Mouse (Mus musculus) kidney, embryonic 16.5 days (tissue): Measurements from ENCODE around the gene Arsb. TPM values are rescaled to one million over a fixed set of nuclear protein-coding genes. Genes with fewer than 3 reads are reported as not detected.
A peak's percentile ranks its signal among the peaks of the same experiment; 100 is the strongest.

Source experiments
- ATAC-seq: fragments of 200-750 bp; cut with Nextera tagmentation; 2 replicates; pipeline ENCODE4 v1.8.0; 2017; ENCODE audit warnings: moderate TSS enrichment; ENCODE audit not compliant: low FRiP score, low TSS enrichment
- H3K27ac ChIP-seq: fragments of 300-500 bp; sonication (generic); 2 replicates; pipeline ENCODE4 v1.5.1; 2014; ENCODE audit warnings: low read length
- H3K27me3 ChIP-seq: fragments of 300-500 bp; sonication (generic); 2 replicates; pipeline ENCODE4 v1.6.1; 2014; ENCODE audit warnings: low read length, control low read depth, mixed read lengths; ENCODE audit not compliant: insufficient read depth
- H3K36me3 ChIP-seq: fragments of 300-500 bp; sonication (generic); 2 replicates; pipeline ENCODE4 v1.6.1; 2014; ENCODE audit warnings: low read length, control low read depth, mixed read lengths; ENCODE audit not compliant: insufficient read depth
- H3K4me1 ChIP-seq: fragments of 300-500 bp; sonication (generic); 2 replicates; pipeline ENCODE4 v1.6.1; 2014; ENCODE audit warnings: low read length, control low read depth, mixed read lengths; ENCODE audit not compliant: insufficient read depth
- H3K4me2 ChIP-seq: fragments of 300-500 bp; sonication (generic); replicated peaks from 2 replicates; pipeline ENCODE4 v1.6.1; 2014; ENCODE audit warnings: low read depth, low read length
- H3K4me3 ChIP-seq: fragments of 300-500 bp; sonication (generic); 2 replicates; pipeline ENCODE4 v1.5.1; 2014; ENCODE audit warnings: mild to moderate bottlenecking, low read length
- H3K9ac ChIP-seq: fragments of 300-500 bp; sonication (generic); replicated peaks from 2 replicates; pipeline ENCODE4 v1.6.1; 2014; ENCODE audit warnings: low read length
- H3K9me3 ChIP-seq: fragments of 300-500 bp; sonication (generic); 2 replicates; pipeline ENCODE4 v1.6.1; 2016; ENCODE audit warnings: low read length, control low read depth
- WGBS: fragments of 180-500 bp; shearing (Covaris S2); extraction: QIAGEN DNeasy Blood & Tissue Kit; methylation state at CpG from one replicate; pipeline ENCODE4 v1.1.7; 2014; 5-methylcytosine and 5-hydroxymethylcytosine counted together
- polyA plus RNA-seq: library from polyadenylated mRNA; unstranded; fragments of >200 nt; fragmentation: Nextera tagmentation; extraction: Ambion mirVana; gene quantifications from 2 replicates; pipeline ENCODE4 v1.2.1, GENCODE M21; 2015

The Arsb gene
- polyA plus RNA-seq, 1 experiment from 2014 or later = 13.4 TPM

DNA sequence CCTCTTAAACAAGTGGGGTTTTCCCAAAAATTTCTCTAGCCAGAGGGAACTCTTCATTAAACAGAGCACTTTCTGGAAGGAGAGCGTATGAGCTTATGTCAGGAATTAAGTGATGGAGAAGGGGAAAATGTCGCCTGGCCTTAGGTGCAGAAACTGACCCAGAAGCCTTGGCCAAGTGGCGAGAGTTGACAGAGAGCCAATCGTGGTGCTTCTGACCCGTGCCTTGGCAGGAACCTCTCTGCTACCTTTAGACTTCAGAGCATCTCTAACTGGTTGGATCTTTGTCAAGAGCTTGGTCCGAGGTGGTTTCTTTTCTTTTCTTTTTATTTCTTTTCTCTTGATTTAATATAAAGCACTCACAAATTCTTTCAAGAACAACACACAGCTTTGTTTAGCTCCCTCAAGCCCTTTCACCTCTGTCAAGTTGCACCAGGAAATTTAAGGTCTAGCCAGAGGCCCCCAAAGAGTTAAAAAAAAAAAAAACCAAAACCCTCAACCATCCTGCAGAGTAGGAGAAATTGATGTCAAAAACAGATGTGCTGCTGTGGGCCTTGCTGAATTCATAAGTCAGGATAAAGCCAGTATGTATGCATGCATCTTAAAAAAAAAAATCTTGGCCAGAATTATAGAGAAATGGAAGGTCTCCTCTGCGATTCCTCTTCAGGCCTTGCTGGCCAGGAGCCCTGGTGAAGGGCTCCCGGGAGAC is 67.2 kb downstream of the Arsb start:
- no peak overlapping the region for H3K4me2 ChIP-seq
- WGBS = 47% methylated on average over 8 of the region's 8 CpGs
- H3K4me3 ChIP-seq = no peak overlapping the region
- no peak; the same call in 1 of the 2 replicates for ATAC-seq
- peak overlapping the region; percentile 85 for H3K27ac ChIP-seq
- H3K36me3 ChIP-seq = 0 out of 2 replicates have a peak, but pooled peaks cover 2% of the 10 kb centered on the region
- peaks cover 4% of the 10 kb centered on the region for H3K9me3 ChIP-seq
- H3K4me1 ChIP-seq = peaks cover 31% of the 10 kb centered on the region
- H3K9ac ChIP-seq = no peak overlapping the region
- no peaks in the 10 kb centered on the region for H3K27me3 ChIP-seq

DNA sequence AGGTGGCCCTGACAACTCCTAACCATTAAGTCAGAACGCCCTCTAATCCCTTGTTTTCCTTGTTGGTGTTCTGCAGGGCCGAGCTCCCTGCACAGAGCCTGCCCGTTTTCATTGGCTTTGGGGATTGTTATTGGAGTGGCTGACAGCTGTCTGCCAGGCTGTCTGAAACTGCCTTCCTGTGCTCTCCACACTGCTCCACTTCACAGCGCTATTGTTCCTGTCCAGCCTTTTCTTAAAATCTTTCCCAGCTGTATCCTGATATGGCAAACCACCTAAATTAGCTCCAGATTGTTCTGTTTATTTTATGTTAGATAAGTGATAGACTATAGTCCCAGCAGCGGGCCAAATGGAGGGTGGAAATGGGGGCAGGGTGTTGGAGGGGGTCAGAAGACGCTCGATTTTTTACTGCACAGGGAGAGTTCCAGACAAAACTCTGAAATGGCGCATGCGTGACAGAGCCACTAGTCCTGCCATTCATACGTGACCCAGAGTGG is 67.8 kb downstream of the Arsb start:
- WGBS = 15% methylated on average over 10 of the region's 10 CpGs
- Histone ChIP-seq H3K4me2 (no peak overlapping the region), H3K4me1 (peaks cover 31% of the 10 kb centered on the region), H3K27me3 (no peaks in the 10 kb centered on the region), H3K9me3 (no peaks in the 10 kb centered on the region; the same call in 1 of the 2 replicates), H3K27ac (peak overlapping the region; percentile 85), H3K9ac (no peak overlapping the region), H3K36me3 (0 out of 2 replicates have a peak, but pooled peaks cover 2% of the 10 kb centered on the region), H3K4me3 (no peak overlapping the region)
- peak; percentile 92 for ATAC-seq

DNA sequence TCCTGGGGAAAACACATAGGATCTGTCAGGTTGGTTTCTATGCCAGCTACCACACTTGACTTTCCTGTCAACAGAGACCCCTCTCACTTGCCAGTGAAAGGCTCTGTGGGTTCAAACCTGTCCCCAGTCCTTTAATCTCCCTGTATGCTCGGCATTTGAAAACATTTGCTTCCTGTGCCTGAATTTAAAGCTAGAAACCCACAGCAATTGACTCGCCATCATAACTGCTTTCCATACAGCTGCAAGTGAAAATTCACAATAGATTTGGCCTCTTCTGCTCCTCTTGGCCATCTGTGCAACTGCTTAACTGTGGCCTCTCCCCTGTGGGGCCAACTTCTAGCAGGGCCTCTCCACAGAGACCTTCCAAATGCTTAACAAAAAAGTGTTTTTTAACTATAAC is 68.3 kb downstream of the Arsb start:
- H3K9me3 ChIP-seq = no peaks in the 10 kb centered on the region; the same call in 1 of the 2 replicates
- WGBS = 61% methylated on average over 2 of the region's 2 CpGs
- no peak overlapping the region for H3K9ac ChIP-seq
- H3K4me3 ChIP-seq = no peak overlapping the region
- H3K36me3 ChIP-seq = 0 out of 2 replicates have a peak, but pooled peaks cover 2% of the 10 kb centered on the region
- peaks cover 31% of the 10 kb centered on the region for H3K4me1 ChIP-seq
- no peak for ATAC-seq
- peak overlapping the region; percentile 85 for H3K27ac ChIP-seq
- no peak overlapping the region for H3K4me2 ChIP-seq
- H3K27me3 ChIP-seq = no peaks in the 10 kb centered on the region

DNA sequence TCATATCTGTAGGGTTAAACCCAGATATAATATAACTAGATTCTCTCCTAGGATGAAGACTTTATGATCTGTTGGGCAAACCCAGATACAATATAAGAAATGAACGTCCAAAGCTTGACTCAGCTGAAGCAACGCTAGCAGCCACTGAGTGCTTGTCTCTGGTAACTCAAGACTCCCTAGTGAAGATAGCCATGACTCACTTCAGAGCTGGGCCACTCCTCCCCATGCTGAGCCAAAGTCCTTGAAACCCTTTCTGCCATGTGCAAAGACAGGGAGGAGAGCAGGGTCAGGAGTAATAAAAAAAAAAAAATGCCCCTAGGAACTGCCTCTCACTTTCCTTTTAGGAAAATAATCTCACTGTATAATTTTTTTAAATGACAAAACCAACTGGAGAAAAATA is 68.7 kb downstream of the Arsb start:
- Histone ChIP-seq H3K27ac (peak overlapping the region; percentile 85; the same call in 1 of the 2 replicates), H3K27me3 (no peaks in the 10 kb centered on the region), H3K4me3 (no peak overlapping the region), H3K36me3 (0 out of 2 replicates have a peak, but pooled peaks cover 2% of the 10 kb centered on the region), H3K9ac (no peak overlapping the region), H3K9me3 (no peaks in the 10 kb centered on the region; the same call in 1 of the 2 replicates), H3K4me1 (peaks cover 31% of the 10 kb centered on the region), H3K4me2 (no peak overlapping the region)
- ATAC-seq = no peak
- WGBS = 24% methylated on average over 2 of the region's 2 CpGs

DNA sequence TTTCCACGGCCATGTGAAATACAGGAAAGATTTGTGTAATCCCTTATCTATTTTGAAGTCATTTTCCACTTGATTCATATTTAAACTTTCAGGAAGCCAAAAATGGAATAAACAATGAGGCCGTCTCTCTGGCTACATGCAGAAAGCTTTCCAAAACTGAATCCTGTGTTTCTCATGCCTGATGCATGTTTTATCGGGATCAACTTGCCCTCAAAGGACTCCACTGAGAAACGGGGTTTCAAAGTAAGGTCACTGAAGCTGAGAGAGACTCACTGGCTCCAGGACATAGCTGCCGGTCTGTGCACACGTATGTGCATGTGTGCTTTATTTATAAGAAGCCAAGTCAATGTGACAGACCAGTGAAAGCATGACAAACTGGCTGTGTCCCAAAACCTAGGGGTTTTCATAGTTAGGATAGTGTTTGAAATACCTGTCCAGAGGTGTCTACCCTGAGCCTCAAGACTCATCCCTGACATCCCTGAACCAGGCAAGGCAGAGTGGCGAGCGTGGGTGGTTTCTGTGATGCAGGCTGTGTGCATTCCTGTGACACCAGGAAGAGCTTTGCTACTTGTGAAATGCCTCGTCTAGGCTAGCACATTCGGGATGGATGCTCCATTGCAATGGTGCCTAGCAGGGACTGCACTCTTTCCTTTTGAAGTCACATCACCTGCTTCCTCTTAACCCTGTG is 75.5 kb downstream of the Arsb start:
- no peak overlapping the region for H3K27ac ChIP-seq
- ATAC-seq = no peak
- no peak overlapping the region for H3K4me2 ChIP-seq
- H3K27me3 ChIP-seq = no peaks in the 10 kb centered on the region
- H3K36me3 ChIP-seq = no peaks in the 10 kb centered on the region
- no peak overlapping the region for H3K9ac ChIP-seq
- WGBS = 54% methylated on average over 10 of the region's 10 CpGs
- peaks cover 28% of the 10 kb centered on the region for H3K4me1 ChIP-seq
- no peak overlapping the region for H3K4me3 ChIP-seq
- no peaks in the 10 kb centered on the region; the same call in 1 of the 2 replicates for H3K9me3 ChIP-seq

DNA sequence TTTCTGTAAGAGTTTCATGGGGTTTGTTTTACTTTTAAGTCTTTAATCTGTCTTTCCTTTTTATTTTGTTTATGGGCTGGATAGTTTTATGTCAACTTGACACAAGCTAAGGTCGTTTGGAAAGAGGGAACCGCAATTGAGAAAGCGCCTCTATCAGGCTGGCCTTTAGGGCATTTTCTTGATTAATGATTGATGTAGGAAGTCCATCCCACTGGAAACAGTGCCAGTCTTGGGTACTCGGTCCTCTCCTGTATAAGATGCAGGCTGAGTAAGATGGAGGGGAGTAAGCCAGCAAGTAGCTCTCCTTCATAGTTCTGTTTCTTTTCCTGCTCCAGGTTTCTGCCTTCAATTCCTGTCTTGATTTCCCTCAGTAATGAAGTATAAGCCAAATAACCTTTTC is 76.2 kb downstream of the Arsb start:
- H3K4me2 ChIP-seq = no peak overlapping the region
- WGBS = 34% methylated on average over 4 of the region's 4 CpGs
- H3K9ac ChIP-seq = no peak overlapping the region
- no peaks in the 10 kb centered on the region; the same call in 1 of the 2 replicates for H3K9me3 ChIP-seq
- H3K36me3 ChIP-seq = no peaks in the 10 kb centered on the region
- no peak overlapping the region for H3K4me3 ChIP-seq
- peaks cover 32% of the 10 kb centered on the region for H3K4me1 ChIP-seq
- no peak overlapping the region for H3K27ac ChIP-seq
- ATAC-seq = no peak
- no peaks in the 10 kb centered on the region for H3K27me3 ChIP-seq

DNA sequence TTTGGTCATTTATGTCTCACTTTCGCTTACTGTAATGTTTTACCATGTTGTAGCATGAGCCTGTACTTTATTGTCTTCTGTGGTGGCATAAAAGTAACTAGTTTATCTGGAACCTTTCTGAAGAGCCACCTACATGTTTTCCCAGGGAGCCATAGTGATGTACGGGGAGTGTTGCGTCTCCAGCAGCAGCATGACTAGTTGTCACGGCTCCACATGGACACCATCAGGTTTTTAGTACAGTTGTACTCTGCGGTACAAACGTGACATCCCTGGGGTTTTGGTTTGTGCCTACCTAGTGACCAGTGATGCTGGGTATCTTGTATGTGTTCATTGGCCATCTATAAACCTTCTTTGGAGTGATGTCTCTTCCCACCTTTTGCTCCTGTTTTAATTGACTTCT is 77.2 kb downstream of the Arsb start:
- no peaks in the 10 kb centered on the region for H3K27me3 ChIP-seq
- no peaks in the 10 kb centered on the region for H3K9me3 ChIP-seq
- no peaks in the 10 kb centered on the region for H3K36me3 ChIP-seq
- no peak overlapping the region for H3K9ac ChIP-seq
- no peak overlapping the region for H3K27ac ChIP-seq
- no peak overlapping the region for H3K4me3 ChIP-seq
- no peak for ATAC-seq
- 79% methylated on average over 6 of the region's 6 CpGs for WGBS
- H3K4me1 ChIP-seq = peaks cover 41% of the 10 kb centered on the region
- H3K4me2 ChIP-seq = no peak overlapping the region

DNA sequence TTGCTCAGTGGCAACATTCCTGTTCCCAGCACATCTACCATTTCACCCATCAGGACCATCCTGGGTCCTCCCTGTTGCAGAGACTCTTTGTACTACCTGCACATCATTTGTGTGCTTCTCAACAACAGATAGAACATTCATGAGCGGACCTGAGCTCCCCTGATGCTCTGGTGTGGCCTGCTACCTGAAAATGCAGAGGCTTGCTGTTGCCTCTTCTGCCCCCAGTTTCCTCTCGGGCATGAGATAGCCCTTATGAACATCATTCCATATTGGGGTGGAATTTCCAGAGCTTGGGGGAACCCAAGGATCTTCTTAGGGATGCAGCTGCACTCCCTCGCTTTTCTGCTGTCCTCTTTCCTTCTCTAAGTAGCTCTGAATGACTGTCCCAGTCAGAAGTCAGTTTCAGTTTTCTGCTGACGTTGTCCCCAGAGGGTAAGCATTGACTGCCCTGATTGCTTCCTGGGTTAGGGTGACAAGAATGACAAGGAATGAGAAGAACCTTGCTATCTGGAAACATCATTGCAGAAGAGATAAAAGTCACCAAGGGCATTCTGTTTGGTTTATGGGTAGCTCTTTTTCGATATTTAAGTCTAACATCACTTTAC is 78.4 kb downstream of the Arsb start:
- no peak overlapping the region for H3K4me3 ChIP-seq
- no peaks in the 10 kb centered on the region for H3K9me3 ChIP-seq
- no peak overlapping the region for H3K27ac ChIP-seq
- no peaks in the 10 kb centered on the region for H3K36me3 ChIP-seq
- no peaks in the 10 kb centered on the region for H3K27me3 ChIP-seq
- H3K4me2 ChIP-seq = no peak overlapping the region
- WGBS = 79% methylated on average over 5 of the region's 5 CpGs
- no peak for ATAC-seq
- peaks cover 53% of the 10 kb centered on the region for H3K4me1 ChIP-seq
- no peak overlapping the region for H3K9ac ChIP-seq

DNA sequence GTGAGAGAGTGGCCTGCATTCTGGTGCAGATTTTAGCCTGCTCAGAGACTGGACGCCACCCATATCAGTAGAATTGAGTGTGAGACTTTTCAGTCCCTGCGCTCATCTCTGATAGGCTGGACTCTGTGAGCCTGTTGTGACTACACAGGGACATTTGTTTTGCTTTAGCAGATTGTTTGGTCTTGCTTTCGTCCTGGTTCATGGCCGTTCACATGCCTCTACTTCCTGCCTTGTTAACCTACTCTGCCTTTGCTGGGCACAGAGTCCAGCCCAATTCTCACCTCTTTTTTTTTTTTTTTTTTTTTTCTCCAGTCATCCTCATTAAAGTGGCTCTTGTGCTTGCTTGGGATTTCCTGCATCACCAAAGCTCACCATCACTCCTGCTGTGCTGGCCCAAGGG is 79.2 kb downstream of the Arsb start:
- Histone ChIP-seq H3K36me3 (no peaks in the 10 kb centered on the region), H3K9me3 (no peaks in the 10 kb centered on the region), H3K4me1 (peaks cover 57% of the 10 kb centered on the region), H3K4me2 (no peak overlapping the region), H3K4me3 (no peak overlapping the region), H3K9ac (no peak overlapping the region), H3K27ac (0 out of 2 replicates have a peak overlapping the region, but pooled peaks have one; percentile 4), H3K27me3 (no peaks in the 10 kb centered on the region)
- 67% methylated on average over 4 of the region's 4 CpGs for WGBS
- ATAC-seq = no peak
